Mouse (Mus musculus) cortical plate, adult 2 months (tissue): ENCODE data around the gene Asb15.

ENCODE experiments used
- CTCF ChIP-seq: fragments of 200-500 bp; IDR thresholded peaks from 2 replicates; pipeline ENCODE4 v1.5.1; 2011; ENCODE audit warnings: mild to moderate bottlenecking, control low read depth, low read length; ENCODE audit not compliant: insufficient read depth; ENCODE audit errors: extremely low read depth
- POLR2A ChIP-seq: fragments of 200-500 bp; IDR thresholded peaks from 2 replicates; pipeline ENCODE4 v1.6.1; 2011; ENCODE audit warnings: mild to moderate bottlenecking, low read length, control low read depth; ENCODE audit not compliant: insufficient read depth; ENCODE audit errors: extremely low read depth

DNA sequence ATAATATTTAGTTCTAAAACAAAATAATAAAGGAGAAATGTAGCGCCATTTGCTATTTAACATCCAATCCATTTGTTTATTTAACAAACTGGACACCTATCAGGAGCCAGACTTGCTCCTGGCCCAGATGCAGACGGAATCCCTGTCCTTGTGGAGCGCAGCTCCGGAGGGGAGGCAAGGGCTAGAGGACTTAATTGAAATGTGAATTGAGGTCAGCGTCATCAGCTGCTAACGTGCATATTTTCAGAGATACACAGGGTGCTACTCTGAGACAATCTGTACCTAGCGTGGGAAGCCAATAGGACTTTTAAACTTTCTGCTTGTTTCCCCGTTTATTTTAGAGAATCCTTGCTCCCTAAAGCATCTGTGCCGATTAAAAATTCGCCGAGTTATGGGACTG, 42.3 kb downstream of the Asb15 start:
- no peak for TF ChIP-seq POLR2A
- TF ChIP-seq CTCF: no peak
